Mouse (Mus musculus) monocyte, adult 5-6 weeks (primary cell): Measurements from ENCODE around the gene Gng12. TPM values are rescaled to one million over a fixed set of nuclear protein-coding genes. Genes with fewer than 3 reads are reported as not detected.

Experiments used
- ATAC-seq: fragments of 153-309, 156-312 bp; replicated peaks from 2 replicates; pipeline ENCODE4 v1.8.0; 2017; ENCODE audit warnings: mild to moderate bottlenecking; ENCODE audit not compliant: low TSS enrichment, insufficient number of reproducible peaks, severe bottlenecking, poor library complexity, low FRiP score
- total RNA-seq: library from RNA; stranded (forward); fragments of 200-1000, 200-491, 200-594 nt; gene quantifications from 3 replicates; pipeline ENCODE4 v1.2.3, GENCODE M21; 2017

Gene Gng12
- total RNA-seq, 1 experiment from 2014 or later, result 20.8 TPM

DNA sequence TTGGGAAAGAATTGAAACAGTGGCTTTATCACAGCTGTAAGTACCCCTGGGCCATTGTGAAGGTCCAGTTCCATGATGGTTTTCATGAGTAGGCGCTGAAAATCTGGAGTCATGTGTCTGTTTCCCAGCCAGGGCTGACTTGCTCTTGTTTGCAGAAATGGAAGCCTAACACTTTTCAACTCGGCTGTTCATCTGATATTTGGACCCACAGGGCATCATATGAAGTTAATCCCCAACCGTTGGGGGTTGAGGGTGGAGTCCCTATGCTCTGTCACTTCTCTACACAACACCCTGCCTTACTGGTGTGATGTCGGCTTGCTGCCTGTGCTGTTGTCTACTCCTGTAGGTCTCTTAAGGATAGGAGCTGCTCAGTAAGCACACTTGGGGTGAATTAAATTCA is 83.8 kb downstream of the Gng12 start:
- ATAC-seq, result no peak

DNA sequence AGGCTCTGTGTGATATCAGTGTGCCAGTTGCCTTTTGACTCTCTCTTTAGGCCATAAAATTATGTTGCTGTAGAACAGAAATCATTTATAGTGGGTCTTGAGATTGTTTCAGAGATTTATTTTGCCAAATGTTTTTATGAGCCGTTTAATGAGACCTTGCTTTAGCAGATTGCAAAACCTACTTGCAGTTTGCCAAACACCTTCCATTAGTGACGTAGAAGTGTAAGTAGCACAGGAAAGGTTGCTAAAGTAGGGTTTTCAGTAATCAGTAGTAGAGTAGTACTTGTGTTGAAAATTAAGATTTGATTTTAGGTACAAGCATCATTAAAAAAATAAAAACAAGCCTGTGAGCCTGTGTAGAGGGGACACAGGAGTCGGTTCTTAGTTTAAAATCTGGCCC is 85.2 kb downstream of the Gng12 start:
- ATAC-seq, result no peak

GRCm38 (mm10) chr6:66981864-66982263 is 85.7 kb downstream of the Gng12 start:
- ATAC-seq, result no peak

DNA sequence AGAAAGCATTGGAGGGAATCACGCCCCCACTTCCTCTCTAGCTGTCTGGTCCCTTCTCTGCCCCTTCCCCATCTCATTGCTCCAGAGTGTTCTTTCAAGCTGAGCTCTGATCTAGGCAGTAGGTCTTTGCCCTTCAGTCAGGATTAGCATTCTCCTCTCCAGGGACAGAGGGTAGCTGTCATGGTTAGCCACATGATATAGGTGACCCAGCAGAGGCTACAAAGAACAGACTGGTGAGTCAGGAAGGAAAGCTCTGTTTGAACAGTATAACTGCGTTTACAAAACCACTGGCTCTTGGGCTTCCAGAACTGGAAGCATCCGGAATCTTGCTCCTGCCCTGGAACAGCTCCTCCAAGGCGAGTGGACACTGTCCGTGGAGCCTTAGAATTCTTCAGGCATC is 87.9 kb downstream of the Gng12 start:
- no peak for ATAC-seq

DNA sequence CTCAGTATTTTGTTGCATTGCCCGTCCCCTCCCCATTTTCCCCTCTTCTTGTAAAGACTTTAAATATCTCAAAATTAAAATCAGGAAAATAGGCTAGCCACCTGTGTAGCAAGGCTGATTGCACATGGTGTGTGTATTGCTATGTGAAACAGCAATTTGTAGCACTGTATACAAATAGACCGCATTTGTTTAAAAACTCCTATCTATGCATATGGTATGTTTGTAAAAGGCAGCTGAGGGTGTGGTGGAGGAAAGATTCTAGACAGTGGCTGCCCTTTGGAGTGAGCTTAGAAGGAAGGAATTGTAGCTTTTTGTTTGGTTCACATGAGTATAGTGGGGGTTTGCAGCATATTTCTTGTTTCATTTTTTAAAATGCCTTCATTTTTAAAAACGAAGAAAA is 88.5 kb downstream of the Gng12 start:
- ATAC-seq, result no peak

DNA sequence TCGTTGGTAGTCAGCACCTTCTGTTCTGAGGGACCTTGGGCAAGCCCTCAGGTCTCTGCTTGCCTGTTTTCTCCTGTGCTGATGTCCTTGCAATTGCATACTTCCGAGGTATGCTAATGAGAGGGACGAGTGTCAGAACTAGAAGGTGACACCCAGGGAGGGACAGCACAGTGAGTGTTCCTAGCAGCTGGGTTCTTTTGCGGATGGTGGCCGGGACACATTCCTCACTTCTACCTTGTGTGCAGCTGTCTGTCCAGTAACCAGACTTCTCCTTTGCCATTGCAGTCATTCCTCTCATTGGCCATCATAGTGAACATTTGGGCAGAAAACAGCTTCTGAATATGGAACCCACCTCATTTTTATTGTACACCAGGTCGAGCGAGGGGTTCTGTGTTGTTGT is 89.3 kb downstream of the Gng12 start:
- no peak for ATAC-seq

DNA sequence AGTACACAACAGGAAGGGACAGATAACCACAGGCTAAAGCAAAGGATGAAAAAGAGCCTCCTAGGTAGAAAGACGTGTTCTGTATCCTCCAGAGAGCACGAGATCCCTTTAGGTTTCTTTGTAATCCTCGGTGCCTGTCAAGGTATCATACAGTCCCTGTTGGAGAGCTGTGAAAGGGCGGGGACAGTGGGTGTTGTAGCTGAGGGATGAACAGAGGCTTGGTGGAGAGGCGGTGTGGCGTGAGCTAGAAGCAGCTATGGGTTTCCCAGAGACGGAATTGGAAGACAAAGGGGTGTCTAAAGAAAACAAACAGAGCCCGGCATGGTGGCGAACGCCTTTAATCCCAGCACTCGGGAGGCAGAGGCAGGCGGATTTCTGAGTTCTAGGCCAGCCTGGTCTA is 89.9 kb downstream of the Gng12 start:
- no peak for ATAC-seq

- no peak for ATAC-seq
These were observed 91.4 kb downstream of the Gng12 start for GRCm38 (mm10) chr6:66987643-66988042.

GRCm38 (mm10) chr6:66988363-66988762 is 92.2 kb downstream of the Gng12 start:
- no peak for ATAC-seq

- ATAC-seq, result no peak
These were observed 92.8 kb downstream of the Gng12 start for GRCm38 (mm10) chr6:66989037-66989436.

DNA sequence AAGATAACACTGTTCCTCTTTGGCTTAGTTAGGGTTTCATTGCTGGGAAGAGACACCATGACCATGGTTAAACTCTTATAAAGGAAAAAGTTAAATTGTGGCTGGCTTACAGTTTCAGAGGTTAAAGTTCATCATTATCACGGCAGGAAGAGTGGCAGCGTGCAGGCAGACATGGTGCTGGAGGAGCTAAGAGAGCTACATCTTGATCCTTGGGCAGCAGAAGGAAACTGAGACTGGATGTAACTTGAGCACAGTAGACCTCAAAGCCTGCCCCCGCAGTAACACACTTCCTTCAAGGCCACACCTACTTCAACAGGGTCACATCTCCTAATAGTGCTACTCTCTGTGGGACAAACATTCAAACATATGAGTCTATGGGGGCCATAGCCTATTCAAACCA is 93.3 kb downstream of the Gng12 start:
- ATAC-seq, result no peak

DNA sequence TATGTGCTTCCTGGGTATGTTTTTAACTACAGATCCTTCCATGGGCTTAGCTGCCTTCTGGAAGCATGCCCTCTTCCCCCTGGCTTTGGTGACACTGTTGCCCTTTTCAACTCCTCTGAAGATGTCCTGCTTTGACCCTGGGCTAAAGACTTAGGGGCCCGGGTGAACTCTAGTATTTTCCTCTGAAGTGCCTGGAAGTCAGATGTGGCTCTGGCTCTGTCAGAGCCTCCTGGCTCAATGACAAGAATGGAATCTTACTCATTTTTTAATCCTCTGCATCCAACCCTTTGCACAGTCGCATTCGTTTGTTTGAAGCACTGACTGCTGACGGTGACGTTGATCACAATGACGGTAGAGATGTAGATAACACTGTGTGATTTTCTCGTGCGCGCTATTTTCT is 96.0 kb downstream of the Gng12 start:
- no peak for ATAC-seq

- ATAC-seq, result no peak
These were observed 96.6 kb downstream of the Gng12 start for GRCm38 (mm10) chr6:66992786-66993185.

DNA sequence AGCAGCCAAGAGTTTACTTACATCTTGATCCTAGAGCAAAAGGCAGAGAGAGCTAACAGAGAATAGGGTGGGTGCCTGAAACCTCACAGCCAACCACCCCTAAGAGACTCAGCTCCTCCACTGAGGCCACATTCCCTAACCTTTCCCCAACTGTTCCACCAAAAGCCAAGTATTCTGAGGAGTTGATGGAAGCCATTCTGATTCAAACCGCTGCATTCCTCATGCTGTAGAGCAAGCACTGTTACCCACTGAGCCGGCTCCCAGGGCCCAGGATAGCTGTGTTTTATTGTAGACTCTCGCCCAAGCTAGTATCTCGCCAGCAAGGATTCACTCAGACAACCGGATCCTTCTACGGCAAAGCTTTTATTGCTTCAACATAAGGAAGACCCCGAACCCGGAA is 98.8 kb downstream of the Gng12 start:
- ATAC-seq, result no peak

DNA sequence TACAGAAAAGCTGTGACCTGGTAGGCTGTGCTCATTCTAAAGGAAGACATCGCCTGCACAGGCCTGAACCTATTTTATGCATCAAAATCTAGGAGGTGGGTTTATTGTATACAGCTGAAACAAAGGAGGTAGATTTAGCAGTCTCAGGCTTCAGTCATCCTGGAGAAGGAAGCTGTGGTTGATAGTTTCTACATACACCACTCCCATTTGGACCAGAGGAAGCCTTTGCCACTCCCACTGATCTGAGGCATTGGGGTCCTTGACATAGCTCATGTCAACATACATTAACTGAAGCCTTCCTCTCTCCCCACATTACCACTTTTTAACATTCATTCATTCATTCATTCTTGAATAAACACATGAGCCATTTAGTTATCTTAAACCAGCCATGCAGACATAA is 99.6 kb downstream of the Gng12 start:
- ATAC-seq, result no peak

- ATAC-seq, result no peak
These were observed 100.1 kb downstream of the Gng12 start for GRCm38 (mm10) chr6:66996257-66996656.

GRCm38 (mm10) chr6:66998645-66999044 is 102.4 kb downstream of the Gng12 start:
- no peak for ATAC-seq

GRCm38 (mm10) chr6:66999800-67000199 is 103.6 kb downstream of the Gng12 start:
- ATAC-seq, result no peak

DNA sequence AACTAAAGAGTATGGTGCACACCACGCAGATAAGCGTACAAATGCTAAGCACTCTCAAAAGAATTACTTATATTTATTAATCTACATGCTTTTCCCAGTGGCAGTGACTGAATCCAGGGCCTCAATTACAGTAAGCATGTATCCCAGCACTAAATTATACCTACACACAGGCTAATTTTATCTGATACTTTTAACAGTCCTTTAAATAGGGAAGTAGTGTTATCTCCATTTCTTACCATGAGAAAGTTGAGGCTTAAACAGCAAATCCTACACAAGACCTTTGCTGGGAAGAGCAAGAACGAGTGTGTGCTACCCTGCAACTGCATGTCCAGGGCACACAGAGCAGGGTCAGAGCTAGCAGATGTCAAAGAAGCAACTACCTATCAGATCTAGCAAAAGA is 113.7 kb downstream of the Gng12 start:
- ATAC-seq, result no peak

DNA sequence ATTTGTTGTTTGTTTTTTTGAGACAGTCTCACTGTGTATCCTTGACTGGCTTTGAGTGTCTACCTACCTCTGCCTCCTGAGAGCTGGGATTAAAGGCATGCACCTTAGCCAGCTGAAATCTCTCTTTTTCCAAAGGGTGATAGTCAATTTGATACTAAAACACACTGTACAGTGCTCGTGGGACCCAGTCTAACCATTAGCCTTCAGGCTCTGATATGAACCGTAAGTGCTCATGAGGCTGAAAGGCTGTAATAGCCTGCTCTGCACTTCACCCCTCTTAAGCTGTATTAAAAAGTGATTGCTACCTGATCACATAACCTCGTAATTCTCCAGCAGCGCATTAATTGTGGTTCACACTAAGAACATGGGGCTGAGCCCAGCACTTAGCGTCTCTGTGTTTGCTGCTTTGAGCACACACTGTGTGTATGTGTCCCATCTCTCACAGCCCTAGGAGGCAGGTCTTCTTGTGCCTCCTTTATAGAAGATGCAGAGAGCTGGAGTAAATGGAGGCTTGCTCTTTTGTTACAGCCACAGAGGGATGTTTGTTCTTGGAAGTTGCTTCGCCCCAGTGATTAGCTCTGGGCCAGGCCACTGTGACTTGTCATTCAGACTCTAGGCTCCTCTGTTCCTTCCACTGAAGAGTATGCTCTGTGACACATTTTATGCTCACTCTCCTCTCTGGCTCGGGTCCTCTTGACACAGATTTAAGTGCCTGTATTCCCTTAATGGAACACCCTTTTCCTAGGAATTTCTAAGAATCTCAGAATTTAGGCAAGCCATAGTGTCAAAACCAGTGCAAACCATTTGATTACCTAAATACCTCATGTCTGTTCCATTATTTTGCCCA is 114.4 kb downstream of the Gng12 start:
- ATAC-seq, result no peak

GRCm38 (mm10) chr6:67011217-67011518 is 115.0 kb downstream of the Gng12 start:
- no peak for ATAC-seq
